Mouse (Mus musculus) bone marrow, adult 2 months (tissue): ENCODE data around the gene Inpp5d.

Source experiments
- CTCF ChIP-seq: fragments of 200-500 bp; IDR thresholded peaks from 2 replicates; pipeline ENCODE4 v1.5.1; 2011; ENCODE audit warnings: low read length, control low read depth; ENCODE audit not compliant: control insufficient read depth, insufficient read depth
- POLR2A ChIP-seq: fragments of 200-500 bp; IDR thresholded peaks from 2 replicates; pipeline ENCODE4 v1.6.1; 2011; ENCODE audit warnings: low read depth, mild to moderate bottlenecking, control low read depth, low read length, borderline replicate concordance; ENCODE audit not compliant: control insufficient read depth

DNA sequence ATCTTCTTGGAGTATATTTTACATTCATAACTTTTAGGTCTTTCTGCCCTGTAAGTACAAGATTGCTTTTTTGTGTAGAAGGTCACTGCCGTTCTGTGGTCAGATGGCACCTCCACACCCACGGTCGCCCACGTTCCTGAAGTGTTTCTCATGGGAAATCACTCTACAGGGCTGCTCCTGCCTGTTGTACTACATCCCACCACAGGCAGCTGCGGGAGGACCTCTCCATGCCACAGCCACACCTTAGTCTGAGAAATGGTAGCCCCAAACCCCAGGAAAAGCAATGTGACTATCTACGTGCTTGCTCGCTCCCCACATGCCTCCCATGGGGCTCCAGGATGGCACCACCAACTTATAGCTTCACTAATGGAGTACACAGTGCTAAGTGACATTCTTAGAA is 48.2 kb downstream of the Inpp5d start:
- TF ChIP-seq POLR2A (no peak), CTCF (no peak)
